Mouse (Mus musculus): ENCODE data around the gene Olfml1. TPM values are rescaled to one million over a fixed set of nuclear protein-coding genes. Genes with fewer than 3 reads are reported as not detected.

The Olfml1 gene
- polyA plus RNA-seq, 1 experiment from 2014 or later = 8.2 TPM

DNA sequence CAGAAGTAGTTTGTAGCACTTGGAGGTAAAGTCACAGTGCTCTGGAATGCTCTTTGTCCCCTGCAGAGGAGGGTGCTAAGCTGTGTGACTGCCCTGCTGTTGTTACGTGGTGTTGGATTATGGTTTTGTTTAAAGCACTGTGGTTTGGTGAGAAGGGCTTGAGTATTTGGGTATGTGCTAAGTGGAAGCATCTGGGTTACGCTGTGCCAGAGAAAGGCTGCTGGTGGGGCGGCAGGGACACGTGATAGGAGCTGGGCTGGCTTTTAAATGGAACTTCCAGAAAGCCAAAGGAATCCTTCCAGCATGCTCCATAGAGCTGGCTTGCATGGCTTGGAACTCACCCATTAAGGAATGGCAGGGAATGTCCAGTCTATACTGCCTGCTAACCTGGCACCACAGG lies 52.0 kb downstream of the Olfml1 start:
- Histone ChIP-seq H3K27ac (ENCODE audit: low read depth, low read length) (no peak overlapping the region), H3K4me1 (ENCODE audit: control insufficient read depth, insufficient read depth, low read length) (no peaks in the 10 kb centered on the region), H3K4me2 (no peak overlapping the region), H3K4me3 (ENCODE audit: low read depth, low read length) (no peak overlapping the region), H3K9ac (ENCODE audit: low read depth, low read length) (no peak overlapping the region), H3K27me3 (ENCODE audit: control insufficient read depth, insufficient read depth, low read length) (no peaks in the 10 kb centered on the region), H3K9me3 (replicated peaks; ENCODE audit: control insufficient read depth, low read length) (no peaks in the 10 kb centered on the region), H3K36me3 (ENCODE audit: control insufficient read depth, insufficient read depth, low read length) (no peaks in the 10 kb centered on the region)
- no peak for ATAC-seq (replicated peaks; ENCODE audit: insufficient number of reproducible peaks, low FRiP score, low TSS enrichment)
- 61% methylated on average over 4 of the region's 4 CpGs for WGBS (ENCODE audit: insufficient replicate concordance)

DNA sequence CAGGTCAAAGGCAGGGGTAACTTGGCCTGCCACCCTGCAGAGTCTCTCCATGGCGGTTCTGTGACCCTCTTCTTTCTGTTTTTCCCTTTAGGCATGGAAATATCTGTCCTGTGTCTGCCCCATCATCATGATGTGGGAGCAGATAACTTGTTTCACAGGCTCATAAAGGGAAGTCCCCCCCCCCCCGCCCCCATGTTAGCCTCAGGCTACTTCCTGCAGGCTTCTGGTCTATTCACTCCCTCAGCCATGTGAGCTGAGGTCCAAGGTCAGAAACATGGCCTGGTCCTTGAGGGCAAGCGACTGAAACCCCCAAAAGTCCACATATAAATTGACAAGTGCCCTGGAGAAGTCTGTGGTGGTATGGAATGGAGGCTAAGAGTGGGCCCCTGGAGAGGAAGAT lies 52.9 kb downstream of the Olfml1 start:
- Histone ChIP-seq H3K27me3 (ENCODE audit: control insufficient read depth, insufficient read depth, low read length) (no peaks in the 10 kb centered on the region), H3K27ac (ENCODE audit: low read depth, low read length) (no peak overlapping the region), H3K4me2 (no peak overlapping the region), H3K4me3 (ENCODE audit: low read depth, low read length) (no peak overlapping the region), H3K9ac (ENCODE audit: low read depth, low read length) (no peak overlapping the region), H3K36me3 (ENCODE audit: control insufficient read depth, insufficient read depth, low read length) (no peaks in the 10 kb centered on the region), H3K4me1 (ENCODE audit: control insufficient read depth, insufficient read depth, low read length) (no peaks in the 10 kb centered on the region), H3K9me3 (replicated peaks; ENCODE audit: control insufficient read depth, low read length) (no peaks in the 10 kb centered on the region)
- ATAC-seq (replicated peaks; ENCODE audit: insufficient number of reproducible peaks, low FRiP score, low TSS enrichment) = no peak
- 76% methylated on average over 3 of the region's 3 CpGs for WGBS (ENCODE audit: insufficient replicate concordance)

DNA sequence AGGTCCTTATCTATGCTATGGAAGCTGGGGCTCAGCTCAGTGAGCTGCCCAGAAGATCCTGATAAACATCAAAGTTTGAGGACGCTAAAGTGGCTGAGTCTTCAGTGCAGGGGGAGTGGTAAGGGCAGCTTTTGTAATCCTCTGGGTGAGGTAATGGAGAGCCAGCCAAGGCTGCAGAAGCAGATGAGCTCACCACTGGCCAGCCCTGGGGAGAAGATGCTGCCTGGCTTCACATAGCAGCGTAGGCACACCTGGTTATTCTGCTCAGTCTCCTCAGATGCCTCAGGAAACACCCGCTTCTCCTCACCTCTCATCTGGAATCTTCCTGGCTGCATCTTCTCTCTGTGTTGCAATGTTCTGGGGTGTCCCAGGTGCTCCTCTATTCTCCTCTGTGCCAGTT lies 57.2 kb downstream of the Olfml1 start:
- no peak for ATAC-seq (replicated peaks; ENCODE audit: insufficient number of reproducible peaks, low FRiP score, low TSS enrichment)
- H3K27ac ChIP-seq (ENCODE audit: low read depth, low read length) = no peak overlapping the region
- no peak overlapping the region for H3K9ac ChIP-seq (ENCODE audit: low read depth, low read length)
- no peaks in the 10 kb centered on the region for H3K9me3 ChIP-seq (replicated peaks; ENCODE audit: control insufficient read depth, low read length)
- H3K4me2 ChIP-seq = no peak overlapping the region
- H3K4me3 ChIP-seq (ENCODE audit: low read depth, low read length) = no peak overlapping the region
- no peaks in the 10 kb centered on the region for H3K36me3 ChIP-seq (ENCODE audit: control insufficient read depth, insufficient read depth, low read length)
- H3K27me3 ChIP-seq (ENCODE audit: control insufficient read depth, insufficient read depth, low read length) = no peaks in the 10 kb centered on the region
- H3K4me1 ChIP-seq (ENCODE audit: control insufficient read depth, insufficient read depth, low read length) = no peaks in the 10 kb centered on the region
- WGBS (ENCODE audit: insufficient replicate concordance) = 47% methylated on average over 3 of the region's 3 CpGs

DNA sequence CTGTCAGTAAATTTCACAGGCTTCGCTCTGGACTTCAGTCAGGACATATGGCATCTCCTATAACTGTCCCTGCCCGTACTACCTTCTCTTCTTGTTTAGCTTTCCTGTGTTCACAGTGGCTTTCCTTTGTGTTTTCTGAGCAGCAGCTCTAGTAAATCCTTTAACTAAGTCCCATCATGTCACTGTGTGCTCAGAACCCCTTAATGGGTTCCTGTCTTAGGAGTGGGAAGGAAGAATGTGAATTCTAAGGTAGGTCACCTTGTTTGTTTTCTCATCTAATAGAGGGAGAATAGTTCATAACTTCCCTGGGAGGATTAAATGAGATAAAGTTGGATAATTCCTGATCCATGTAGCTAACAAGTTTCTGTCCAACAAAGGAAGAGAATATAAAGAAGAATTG lies 57.8 kb downstream of the Olfml1 start, which contains the start of gene 5330417H12Rik:
Gene 5330417H12Rik (minus strand): TSS at position 101 of the 400 bp plus-strand sequence.
- no peak for ATAC-seq (replicated peaks; ENCODE audit: insufficient number of reproducible peaks, low FRiP score, low TSS enrichment)
- no peaks in the 10 kb centered on the region for H3K36me3 ChIP-seq (ENCODE audit: control insufficient read depth, insufficient read depth, low read length)

DNA sequence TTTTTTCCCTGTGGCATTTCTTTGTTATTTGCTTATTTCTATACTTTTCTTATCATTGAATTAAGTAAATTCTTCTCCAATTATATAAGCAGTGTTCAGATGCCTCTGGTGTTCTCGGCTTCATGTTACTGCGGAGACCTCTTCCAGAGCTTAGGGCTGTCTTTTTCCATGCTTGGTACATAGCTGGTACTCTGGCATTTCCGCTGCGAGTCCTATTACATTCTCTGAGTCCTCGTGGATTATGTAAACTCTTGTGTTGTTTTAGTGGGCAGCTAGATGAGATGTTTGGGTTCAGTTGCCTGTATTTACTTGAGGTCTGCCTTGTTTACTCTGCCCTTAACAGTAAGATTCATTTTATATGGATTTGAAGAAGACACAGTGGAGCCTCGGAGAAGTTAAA lies 58.5 kb downstream of the Olfml1 start:
- no peak overlapping the region for H3K4me3 ChIP-seq (ENCODE audit: low read depth, low read length)
- no peak overlapping the region for H3K9ac ChIP-seq (ENCODE audit: low read depth, low read length)
- no peaks in the 10 kb centered on the region for H3K9me3 ChIP-seq (replicated peaks; ENCODE audit: control insufficient read depth, low read length)
- H3K36me3 ChIP-seq (ENCODE audit: control insufficient read depth, insufficient read depth, low read length) = no peaks in the 10 kb centered on the region
- no peaks in the 10 kb centered on the region for H3K4me1 ChIP-seq (ENCODE audit: control insufficient read depth, insufficient read depth, low read length)
- H3K27ac ChIP-seq (ENCODE audit: low read depth, low read length) = no peak overlapping the region
- WGBS (ENCODE audit: insufficient replicate concordance) = 79% methylated on average over 6 of the region's 6 CpGs
- no peak for ATAC-seq (replicated peaks; ENCODE audit: insufficient number of reproducible peaks, low FRiP score, low TSS enrichment)
- no peak overlapping the region for H3K4me2 ChIP-seq
- no peaks in the 10 kb centered on the region for H3K27me3 ChIP-seq (ENCODE audit: control insufficient read depth, insufficient read depth, low read length)

More for the DNA sequence above, 57.8 kb downstream of the Olfml1 start, which contains the start of gene 5330417H12Rik:
- H3K4me1 ChIP-seq (ENCODE audit: control insufficient read depth, insufficient read depth, low read length) = no peaks in the 10 kb centered on the region
- no peak within 1 kb of the TSS for H3K4me2 ChIP-seq
- H3K27ac ChIP-seq (ENCODE audit: low read depth, low read length) = no peak within 1 kb of the TSS
- no peak within 1 kb of the TSS for H3K4me3 ChIP-seq (ENCODE audit: low read depth, low read length)
- no peak within 1 kb of the TSS for H3K9ac ChIP-seq (ENCODE audit: low read depth, low read length)
- 81% methylated on average over 2 of the region's 2 CpGs for WGBS (ENCODE audit: insufficient replicate concordance)
- no peaks in the 10 kb centered on the region for H3K27me3 ChIP-seq (ENCODE audit: control insufficient read depth, insufficient read depth, low read length)
- no peaks in the 10 kb centered on the region for H3K9me3 ChIP-seq (replicated peaks; ENCODE audit: control insufficient read depth, low read length)

DNA sequence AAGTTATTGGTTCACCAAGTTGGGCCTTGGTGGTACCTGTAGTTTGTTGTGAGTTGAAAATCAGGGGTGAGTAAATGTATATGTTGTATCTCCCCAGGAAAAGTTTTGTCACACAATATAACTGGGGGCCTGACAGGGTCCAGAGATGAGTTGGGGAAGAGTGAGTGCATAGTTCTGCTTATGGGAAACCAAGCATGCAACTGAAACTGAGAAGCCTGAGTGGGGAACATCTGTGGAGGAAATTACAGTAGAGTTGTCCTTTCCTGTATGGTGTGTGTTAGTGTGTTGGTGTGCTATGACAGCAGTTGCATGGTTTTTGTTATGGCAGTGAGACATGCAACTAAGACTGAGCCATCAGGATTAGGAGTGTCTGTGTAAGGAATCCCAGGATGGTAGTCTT lies 61.1 kb downstream of the Olfml1 start:
- no peak for ATAC-seq (replicated peaks; ENCODE audit: insufficient number of reproducible peaks, low FRiP score, low TSS enrichment)
- Histone ChIP-seq H3K27me3 (ENCODE audit: control insufficient read depth, insufficient read depth, low read length) (no peaks in the 10 kb centered on the region), H3K36me3 (ENCODE audit: control insufficient read depth, insufficient read depth, low read length) (no peaks in the 10 kb centered on the region)

DNA sequence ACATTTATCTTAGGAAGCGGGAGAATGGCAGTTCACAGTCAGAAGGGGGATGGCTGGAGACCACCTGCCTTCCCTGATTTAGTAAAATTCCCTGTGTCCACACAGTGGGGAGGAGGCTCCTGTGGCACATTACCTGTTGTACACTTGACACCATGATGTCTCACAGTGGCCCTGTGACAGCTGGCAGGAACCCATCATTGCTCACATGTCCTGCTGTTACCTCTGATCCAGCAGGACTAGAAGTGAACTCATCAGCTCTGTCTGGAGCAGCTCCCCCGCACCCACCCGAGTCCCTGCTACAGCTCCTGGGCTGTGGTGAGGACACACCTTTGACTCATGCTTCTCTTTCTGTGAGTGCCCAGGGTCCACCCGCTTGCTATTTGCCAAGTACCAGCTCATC lies 66.0 kb downstream of the Olfml1 start:
- no peak overlapping the region for H3K9ac ChIP-seq (ENCODE audit: low read depth, low read length)
- no peak overlapping the region for H3K4me2 ChIP-seq
- H3K9me3 ChIP-seq (replicated peaks; ENCODE audit: control insufficient read depth, low read length) = no peaks in the 10 kb centered on the region
- 84% methylated on average over 4 of the region's 4 CpGs for WGBS (ENCODE audit: insufficient replicate concordance)
- ATAC-seq (replicated peaks; ENCODE audit: insufficient number of reproducible peaks, low FRiP score, low TSS enrichment) = no peak
- H3K27ac ChIP-seq (ENCODE audit: low read depth, low read length) = no peak overlapping the region
- H3K36me3 ChIP-seq (ENCODE audit: control insufficient read depth, insufficient read depth, low read length) = no peaks in the 10 kb centered on the region
- no peak overlapping the region for H3K4me3 ChIP-seq (ENCODE audit: low read depth, low read length)
- H3K27me3 ChIP-seq (ENCODE audit: control insufficient read depth, insufficient read depth, low read length) = no peaks in the 10 kb centered on the region
- no peaks in the 10 kb centered on the region for H3K4me1 ChIP-seq (ENCODE audit: control insufficient read depth, insufficient read depth, low read length)

More for the DNA sequence above, 61.1 kb downstream of the Olfml1 start:
- Histone ChIP-seq H3K9me3 (replicated peaks; ENCODE audit: control insufficient read depth, low read length) (no peaks in the 10 kb centered on the region), H3K27ac (ENCODE audit: low read depth, low read length) (no peak overlapping the region), H3K4me3 (ENCODE audit: low read depth, low read length) (no peak overlapping the region), H3K4me2 (no peak overlapping the region), H3K4me1 (ENCODE audit: control insufficient read depth, insufficient read depth, low read length) (no peaks in the 10 kb centered on the region), H3K9ac (ENCODE audit: low read depth, low read length) (no peak overlapping the region)

DNA sequence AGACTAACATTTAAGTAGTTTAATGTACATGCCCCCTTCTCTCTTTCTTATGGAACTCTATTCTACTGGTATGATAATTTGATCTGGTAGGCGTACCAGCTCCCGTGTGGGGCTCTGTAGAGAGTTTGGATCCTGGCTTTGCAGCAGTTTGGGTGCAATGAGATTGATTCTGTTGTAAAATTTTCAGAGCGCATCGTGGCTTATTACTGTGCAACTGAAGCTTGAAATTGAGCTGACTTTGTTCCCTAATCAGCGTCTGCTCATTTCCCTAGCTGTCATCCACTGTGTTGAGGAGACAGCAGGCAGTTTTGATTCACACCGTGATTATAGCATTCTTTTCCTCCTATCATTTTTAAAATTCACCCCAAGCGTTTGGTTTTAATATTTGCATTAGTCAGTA lies 70.2 kb downstream of the Olfml1 start:
- 81% methylated on average over 7 of the region's 7 CpGs for WGBS (ENCODE audit: insufficient replicate concordance)
- Histone ChIP-seq H3K4me3 (ENCODE audit: low read depth, low read length) (no peak overlapping the region), H3K27me3 (ENCODE audit: control insufficient read depth, insufficient read depth, low read length) (no peaks in the 10 kb centered on the region), H3K27ac (ENCODE audit: low read depth, low read length) (no peak overlapping the region), H3K4me2 (no peak overlapping the region), H3K9me3 (replicated peaks; ENCODE audit: control insufficient read depth, low read length) (no peaks in the 10 kb centered on the region), H3K36me3 (ENCODE audit: control insufficient read depth, insufficient read depth, low read length) (no peaks in the 10 kb centered on the region), H3K4me1 (ENCODE audit: control insufficient read depth, insufficient read depth, low read length) (no peaks in the 10 kb centered on the region), H3K9ac (ENCODE audit: low read depth, low read length) (no peak overlapping the region)
- ATAC-seq (replicated peaks; ENCODE audit: insufficient number of reproducible peaks, low FRiP score, low TSS enrichment) = no peak

DNA sequence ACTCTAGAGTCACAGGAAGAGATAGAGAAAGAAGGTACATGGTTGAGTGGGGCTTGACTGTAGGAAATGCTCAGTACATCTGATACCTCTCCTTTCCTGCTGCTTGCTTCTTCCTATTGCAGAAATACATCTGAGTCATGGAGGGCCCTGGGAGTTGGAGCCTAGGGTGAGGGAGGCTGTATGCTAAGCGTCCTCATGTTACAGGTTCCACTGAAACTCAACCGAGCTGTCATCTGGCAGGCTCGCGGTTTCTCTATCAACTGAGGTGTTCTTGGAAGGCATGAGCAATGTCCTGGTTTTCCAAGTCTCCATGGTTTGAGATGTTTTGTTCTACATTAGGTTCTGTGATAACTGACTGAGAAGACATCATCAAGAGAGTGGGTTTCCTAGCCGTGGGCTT lies 70.8 kb downstream of the Olfml1 start:
- Histone ChIP-seq H3K36me3 (ENCODE audit: control insufficient read depth, insufficient read depth, low read length) (no peaks in the 10 kb centered on the region), H3K27ac (ENCODE audit: low read depth, low read length) (no peak overlapping the region), H3K27me3 (ENCODE audit: control insufficient read depth, insufficient read depth, low read length) (no peaks in the 10 kb centered on the region), H3K4me3 (ENCODE audit: low read depth, low read length) (no peak overlapping the region), H3K9me3 (replicated peaks; ENCODE audit: control insufficient read depth, low read length) (no peaks in the 10 kb centered on the region), H3K9ac (ENCODE audit: low read depth, low read length) (no peak overlapping the region), H3K4me1 (ENCODE audit: control insufficient read depth, insufficient read depth, low read length) (no peaks in the 10 kb centered on the region), H3K4me2 (no peak overlapping the region)
- 71% methylated on average over 5 of the region's 5 CpGs for WGBS (ENCODE audit: insufficient replicate concordance)
- no peak for ATAC-seq (replicated peaks; ENCODE audit: insufficient number of reproducible peaks, low FRiP score, low TSS enrichment)
